Mouse (Mus musculus): Measurements from ENCODE around the gene Ctnnd2.

The Ctnnd2 gene

GRCm38 (mm10) chr15:30384386-30384785 is 212.0 kb downstream of the Ctnnd2 start:
- no peak for DNase-seq (ENCODE audit: low spot score in 2 of 2)

- no peak for DNase-seq (ENCODE audit: low spot score in 2 of 2)
These were observed 214.1 kb downstream of the Ctnnd2 start for GRCm38 (mm10) chr15:30386489-30386888.

GRCm38 (mm10) chr15:30387244-30387643 is 214.9 kb downstream of the Ctnnd2 start:
- no peak for DNase-seq (ENCODE audit: low spot score in 2 of 2)

- no peak for DNase-seq (ENCODE audit: low spot score in 2 of 2)
These were observed 228.7 kb downstream of the Ctnnd2 start for GRCm38 (mm10) chr15:30401111-30401510.

- DNase-seq (ENCODE audit: low spot score in 2 of 2): no peak
These were observed 233.9 kb downstream of the Ctnnd2 start for GRCm38 (mm10) chr15:30406254-30406653.

- no peak for DNase-seq (ENCODE audit: low spot score in 2 of 2)
These were observed 250.8 kb downstream of the Ctnnd2 start for GRCm38 (mm10) chr15:30423146-30423545.

- DNase-seq (ENCODE audit: low spot score in 2 of 2): no peak
These were observed 251.9 kb downstream of the Ctnnd2 start for GRCm38 (mm10) chr15:30424290-30424689.

- no peak for DNase-seq (ENCODE audit: low spot score in 2 of 2)
These were observed 254.9 kb downstream of the Ctnnd2 start for GRCm38 (mm10) chr15:30427342-30427741.

GRCm38 (mm10) chr15:30439045-30439444 is 266.7 kb downstream of the Ctnnd2 start:
- no peak for DNase-seq (ENCODE audit: low spot score in 2 of 2)

- DNase-seq (ENCODE audit: low spot score in 2 of 2): no peak
These were observed 278.4 kb downstream of the Ctnnd2 start for GRCm38 (mm10) chr15:30450765-30451164.

- no peak for DNase-seq (ENCODE audit: low spot score in 2 of 2)
These were observed 279.5 kb downstream of the Ctnnd2 start for GRCm38 (mm10) chr15:30451921-30452320.

- DNase-seq (ENCODE audit: low spot score in 2 of 2): no peak
These were observed 285.3 kb downstream of the Ctnnd2 start for GRCm38 (mm10) chr15:30457541-30458250.

- DNase-seq (ENCODE audit: low spot score in 2 of 2): no peak
These were observed 286.3 kb downstream of the Ctnnd2 start for GRCm38 (mm10) chr15:30458671-30459070.

- DNase-seq (ENCODE audit: low spot score in 2 of 2): no peak
These were observed 288.1 kb downstream of the Ctnnd2 start for GRCm38 (mm10) chr15:30460341-30461125.

GRCm38 (mm10) chr15:30462804-30463423 is 290.5 kb downstream of the Ctnnd2 start:
- no peak for DNase-seq (ENCODE audit: low spot score in 2 of 2)

- no peak for DNase-seq (ENCODE audit: low spot score in 2 of 2)
These were observed 291.2 kb downstream of the Ctnnd2 start for GRCm38 (mm10) chr15:30463471-30464047.

- no peak for DNase-seq (ENCODE audit: low spot score in 2 of 2)
These were observed 294.7 kb downstream of the Ctnnd2 start for GRCm38 (mm10) chr15:30466950-30467543.

GRCm38 (mm10) chr15:30468773-30469172 is 296.4 kb downstream of the Ctnnd2 start:
- DNase-seq (ENCODE audit: low spot score in 2 of 2): no peak

GRCm38 (mm10) chr15:30471280-30471966 is 299.0 kb downstream of the Ctnnd2 start:
- DNase-seq (ENCODE audit: low spot score in 2 of 2): no peak

GRCm38 (mm10) chr15:30480676-30481075 is 308.3 kb downstream of the Ctnnd2 start:
- no peak for DNase-seq (ENCODE audit: low spot score in 2 of 2)

- no peak for DNase-seq (ENCODE audit: low spot score in 2 of 2)
These were observed 334.1 kb downstream of the Ctnnd2 start for GRCm38 (mm10) chr15:30506476-30506875.

Measured in spleen, postnatal 14 days (tissue).